Mouse (Mus musculus) liver, embryonic 14.5 days (tissue): Measurements from ENCODE around the gene Rpp21. TPM values are rescaled to one million over a fixed set of nuclear protein-coding genes. Genes with fewer than 3 reads are reported as not detected.

Experiments used
- ATAC-seq: fragments of 200-750 bp; cut with Nextera tagmentation; 2 replicates; pipeline ENCODE4 v1.8.0; 2017; ENCODE audit warnings: moderate number of reproducible peaks, mild to moderate bottlenecking, moderate library complexity; ENCODE audit not compliant: insufficient read depth
- DNase-seq, 3 experiments: peaks; one replicate each; pipeline ENCODE4 v3.0.0-alpha.2; 2012 to 2013; ENCODE audit warnings: low read depth in 3 of 3, low spot score in 3 of 3
- H3K27ac ChIP-seq: fragments of 300-500 bp; sonication (generic); 2 replicates; pipeline ENCODE4 v1.5.1; 2014; ENCODE audit warnings: moderate library complexity, mild to moderate bottlenecking, control low read depth, inconsistent platforms
- H3K27me3 ChIP-seq: fragments of 300-500 bp; sonication (generic); 2 replicates; pipeline ENCODE4 v1.6.1; 2014; ENCODE audit warnings: mild to moderate bottlenecking, low read length, moderate library complexity; ENCODE audit not compliant: control insufficient read depth, insufficient read depth
- H3K36me3 ChIP-seq: fragments of 300-500 bp; sonication (generic); replicated peaks from 2 replicates; pipeline ENCODE4 v1.6.1; 2014; ENCODE audit warnings: low read depth; ENCODE audit not compliant: control insufficient read depth, insufficient read depth
- H3K4me1 ChIP-seq, 2 experiments: fragments of 200-500 bp in 1 of 2; fragments of 300-500 bp in 1 of 2; sonication (generic) in 1 of 2; replicated peaks; 2 replicates each; pipeline ENCODE4 v1.6.1; 2012 to 2014; ENCODE audit warnings: antibody characterized with exemption in 1 of 2, inconsistent platforms in 1 of 2, low read length in 1 of 2; ENCODE audit not compliant: control insufficient read depth in 2 of 2, insufficient read depth in 2 of 2
- H3K4me2 ChIP-seq: fragments of 300-500 bp; sonication (generic); 2 replicates; pipeline ENCODE4 v1.6.1; 2014; ENCODE audit warnings: low read depth, mild to moderate bottlenecking, control low read depth, moderate library complexity
- H3K4me3 ChIP-seq, 2 experiments: fragments of 200-500 bp in 1 of 2; fragments of 300-500 bp in 1 of 2; sonication (generic) in 1 of 2; 2 replicates each; pipeline ENCODE4 v1.5.1; 2012 to 2014; ENCODE audit warnings: low read depth in 2 of 2, low read length in 2 of 2, mild to moderate bottlenecking in 2 of 2, control low read depth in 1 of 2, inconsistent platforms in 1 of 2, moderate library complexity in 1 of 2; ENCODE audit not compliant: insufficient read depth in 1 of 2
- H3K9ac ChIP-seq: fragments of 300-500 bp; sonication (generic); replicated peaks from 2 replicates; pipeline ENCODE4 v1.6.1; 2014; ENCODE audit warnings: mild to moderate bottlenecking, control low read depth, moderate library complexity
- H3K9me3 ChIP-seq: fragments of 300-500 bp; sonication (generic); 2 replicates; pipeline ENCODE4 v1.6.1; 2016; ENCODE audit warnings: low read length, mixed read lengths; ENCODE audit not compliant: control insufficient read depth
- CTCF ChIP-seq: IDR thresholded peaks from 2 replicates; pipeline ENCODE4 v1.5.1; 2016; ENCODE audit warnings: antibody characterized with exemption, low read depth, control low read depth
- EP300 ChIP-seq: IDR thresholded peaks from 2 replicates; pipeline ENCODE4 v1.6.1; 2016; ENCODE audit warnings: antibody characterized with exemption, low read depth
- WGBS: fragments of 180-500 bp; shearing (Covaris S2); extraction: QIAGEN DNeasy Blood & Tissue Kit; methylation state at CpG from one replicate; pipeline ENCODE4 v1.1.7; 2014; ENCODE audit not compliant: insufficient replicate concordance; 5-methylcytosine and 5-hydroxymethylcytosine counted together
- polyA plus RNA-seq, 2 experiments: library from polyadenylated mRNA; depleted of rRNA in 1 of 2; stranded (reverse) in 1 of 2; unstranded in 1 of 2; fragments of >200 nt; fragmentation: Nextera tagmentation in 1 of 2; extraction: Ambion mirVana in 1 of 2; gene quantifications; 2 replicates each; pipeline versions ENCODE4 v1.2.1 to v1.2.3; 2012 to 2014

The Rpp21 gene
- polyA plus RNA-seq, 2 experiments: 40.1 to 84.2 TPM

- ATAC-seq: no peak
- Histone ChIP-seq H3K4me2 (no peak overlapping the region), H3K4me1 (no peaks in the 10 kb centered on the region), H3K36me3 (no peaks in the 10 kb centered on the region), H3K9me3 (no peaks in the 10 kb centered on the region), H3K9ac (no peak overlapping the region), H3K27ac (no peak overlapping the region), H3K27me3 (peaks cover 15% of the 10 kb centered on the region), H3K4me3 (no peak overlapping the region)
- no peak for DNase-seq
- TF ChIP-seq EP300: no peak
- no peak for TF ChIP-seq CTCF
Measured at GRCm38 (mm10) chr17:36206846-36207245, 51.0 kb downstream of the Rpp21 start.

- Histone ChIP-seq H3K9ac (no peak overlapping the region), H3K27me3 (peaks cover 15% of the 10 kb centered on the region), H3K9me3 (no peaks in the 10 kb centered on the region), H3K27ac (no peak overlapping the region), H3K4me2 (peak overlapping the region; percentile 53), H3K4me3 (peak overlapping the region; percentile 18 to 23), H3K36me3 (no peaks in the 10 kb centered on the region), H3K4me1 (no peaks in the 10 kb centered on the region)
- ATAC-seq (no peak), DNase-seq (no peak)
- WGBS: under 1% methylated on average over 41 of the region's 41 CpGs
- no peak for TF ChIP-seq CTCF
- TF ChIP-seq EP300: no peak
Measured at GRCm38 (mm10) chr17:36205862-36206261, 52.0 kb downstream of the Rpp21 start.

Other genes starting within 250 kb of the Rpp21 start
- gene H2-T24, start 237.5 kb downstream of the Rpp21 start, polyA plus RNA-seq (2012; rRNA removed): 3.2 and 4.3 TPM in 2 replicates
- gene H2-T24, start 237.5 kb downstream of the Rpp21 start, polyA plus RNA-seq (2014; fragmentation: Nextera tagmentation; extraction: Ambion mirVana): 3.7 and 4.0 TPM in 2 replicates
- 24.3 and 29.1 TPM in 2 replicates for gene H2-T23, start 225.2 kb downstream of the Rpp21 start, polyA plus RNA-seq (2012; rRNA removed)
- gene H2-T23, start 225.2 kb downstream of the Rpp21 start, polyA plus RNA-seq (2014; fragmentation: Nextera tagmentation; extraction: Ambion mirVana): 25.5 and 28.8 TPM in 2 replicates
- gene H2-T22, start 215.3 kb downstream of the Rpp21 start, polyA plus RNA-seq (2012; rRNA removed): 6.8 and 7.9 TPM in 2 replicates
- 9.8 and 10.6 TPM in 2 replicates for gene H2-T22, start 215.3 kb downstream of the Rpp21 start, polyA plus RNA-seq (2014; fragmentation: Nextera tagmentation; extraction: Ambion mirVana)
- not detected in 2 replicates for gene Gm6034, start 215.1 kb downstream of the Rpp21 start, polyA plus RNA-seq (2012; rRNA removed)
- not detected in 2 replicates for gene Gm6034, start 215.1 kb downstream of the Rpp21 start, polyA plus RNA-seq (2014; fragmentation: Nextera tagmentation; extraction: Ambion mirVana)
- 0.03 TPM in 1 of 2 replicates, not detected in the other for gene Gm11127, start 199.7 kb downstream of the Rpp21 start, polyA plus RNA-seq (2012; rRNA removed)
- not detected in 2 replicates for gene Gm11127, start 199.7 kb downstream of the Rpp21 start, polyA plus RNA-seq (2014; fragmentation: Nextera tagmentation; extraction: Ambion mirVana)
- not detected in 2 replicates for gene Gm19684, start 136.4 kb downstream of the Rpp21 start, polyA plus RNA-seq (2012; rRNA removed)
- gene Gm19684, start 136.4 kb downstream of the Rpp21 start, polyA plus RNA-seq (2014; fragmentation: Nextera tagmentation; extraction: Ambion mirVana): not detected in 2 replicates
- not detected in 2 replicates for gene Gm7030, start 128.6 kb downstream of the Rpp21 start, polyA plus RNA-seq (2012; rRNA removed)
- gene Gm7030, start 128.6 kb downstream of the Rpp21 start, polyA plus RNA-seq (2014; fragmentation: Nextera tagmentation; extraction: Ambion mirVana): not detected in 2 replicates
- gene Gm8909, start 89.5 kb downstream of the Rpp21 start, polyA plus RNA-seq (2012; rRNA removed): not detected in 2 replicates
- gene Gm8909, start 89.5 kb downstream of the Rpp21 start, polyA plus RNA-seq (2014; fragmentation: Nextera tagmentation; extraction: Ambion mirVana): not detected in 2 replicates
- not detected in 2 replicates for gene H2-T3, start 67.8 kb downstream of the Rpp21 start, polyA plus RNA-seq (2012; rRNA removed)
- gene H2-T3, start 67.8 kb downstream of the Rpp21 start, polyA plus RNA-seq (2014; fragmentation: Nextera tagmentation; extraction: Ambion mirVana): not detected in 2 replicates
- gene Trim39, start 14.2 kb upstream of the Rpp21 start, polyA plus RNA-seq (2012; rRNA removed): 8.0 and 11.0 TPM in 2 replicates
- gene Trim39, start 14.2 kb upstream of the Rpp21 start, polyA plus RNA-seq (2014; fragmentation: Nextera tagmentation; extraction: Ambion mirVana): 3.2 and 3.4 TPM in 2 replicates
- gene H2-M10.2, start 28.4 kb upstream of the Rpp21 start, polyA plus RNA-seq (2012; rRNA removed): not detected in 2 replicates
- gene H2-M10.2, start 28.4 kb upstream of the Rpp21 start, polyA plus RNA-seq (2014; fragmentation: Nextera tagmentation; extraction: Ambion mirVana): not detected in 2 replicates
- not detected in 2 replicates for gene H2-M10.1, start 68.1 kb upstream of the Rpp21 start, polyA plus RNA-seq (2012; rRNA removed)
- gene H2-M10.1, start 68.1 kb upstream of the Rpp21 start, polyA plus RNA-seq (2014; fragmentation: Nextera tagmentation; extraction: Ambion mirVana): not detected in 2 replicates
- gene H2-M10.3, start 110.3 kb upstream of the Rpp21 start, polyA plus RNA-seq (2012; rRNA removed): not detected in 2 replicates
- not detected in 2 replicates for gene H2-M10.3, start 110.3 kb upstream of the Rpp21 start, polyA plus RNA-seq (2014; fragmentation: Nextera tagmentation; extraction: Ambion mirVana)
- gene H2-M10.4, start 204.3 kb upstream of the Rpp21 start, polyA plus RNA-seq (2012; rRNA removed): not detected in 2 replicates
- not detected in 2 replicates for gene H2-M10.4, start 204.3 kb upstream of the Rpp21 start, polyA plus RNA-seq (2014; fragmentation: Nextera tagmentation; extraction: Ambion mirVana)